Mouse (Mus musculus): ENCODE results near the gene Lbh.

Lbh gene

DNA sequence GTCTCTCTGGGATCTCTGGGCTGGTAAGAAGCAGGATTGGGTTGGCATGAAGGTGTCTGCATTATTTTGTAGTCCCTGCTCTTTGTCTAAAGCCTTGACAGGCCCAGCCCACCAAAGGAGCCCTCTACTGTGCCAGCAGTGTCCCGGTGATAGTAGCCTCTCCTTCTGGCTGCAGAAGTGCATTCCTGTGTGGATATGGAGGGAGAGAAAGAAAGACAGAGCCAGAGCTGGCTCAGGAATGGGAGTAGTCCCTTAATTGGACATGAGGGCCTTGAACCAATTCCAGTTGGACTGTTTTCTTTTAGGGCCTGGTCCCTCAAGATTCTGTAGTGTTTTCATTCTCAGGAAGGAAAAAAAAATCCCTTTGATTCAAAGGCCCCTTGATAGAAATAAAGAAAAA is 6.4 kb upstream of the Lbh start:
- DNase-seq, result no peak

DNA sequence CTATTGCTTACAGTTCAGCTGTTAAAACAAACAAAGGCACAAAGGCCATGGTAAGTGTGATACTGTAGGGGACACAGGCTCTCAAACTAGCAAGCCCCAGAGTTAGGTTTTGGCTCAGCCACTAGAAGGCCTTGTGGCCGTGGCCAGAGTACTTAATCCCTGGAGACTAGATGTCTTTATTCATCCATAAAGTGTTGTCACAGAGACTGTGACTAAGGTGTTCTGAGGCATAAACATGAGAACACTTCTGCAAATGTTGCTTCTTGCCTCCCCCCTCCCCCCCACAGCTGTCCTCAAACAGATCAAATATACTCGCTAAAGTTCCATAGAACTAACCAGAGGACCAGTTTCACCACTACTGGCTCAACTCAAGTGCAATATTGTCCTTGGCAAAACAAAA is 4.0 kb upstream of the Lbh start:
- no peak for DNase-seq

DNA sequence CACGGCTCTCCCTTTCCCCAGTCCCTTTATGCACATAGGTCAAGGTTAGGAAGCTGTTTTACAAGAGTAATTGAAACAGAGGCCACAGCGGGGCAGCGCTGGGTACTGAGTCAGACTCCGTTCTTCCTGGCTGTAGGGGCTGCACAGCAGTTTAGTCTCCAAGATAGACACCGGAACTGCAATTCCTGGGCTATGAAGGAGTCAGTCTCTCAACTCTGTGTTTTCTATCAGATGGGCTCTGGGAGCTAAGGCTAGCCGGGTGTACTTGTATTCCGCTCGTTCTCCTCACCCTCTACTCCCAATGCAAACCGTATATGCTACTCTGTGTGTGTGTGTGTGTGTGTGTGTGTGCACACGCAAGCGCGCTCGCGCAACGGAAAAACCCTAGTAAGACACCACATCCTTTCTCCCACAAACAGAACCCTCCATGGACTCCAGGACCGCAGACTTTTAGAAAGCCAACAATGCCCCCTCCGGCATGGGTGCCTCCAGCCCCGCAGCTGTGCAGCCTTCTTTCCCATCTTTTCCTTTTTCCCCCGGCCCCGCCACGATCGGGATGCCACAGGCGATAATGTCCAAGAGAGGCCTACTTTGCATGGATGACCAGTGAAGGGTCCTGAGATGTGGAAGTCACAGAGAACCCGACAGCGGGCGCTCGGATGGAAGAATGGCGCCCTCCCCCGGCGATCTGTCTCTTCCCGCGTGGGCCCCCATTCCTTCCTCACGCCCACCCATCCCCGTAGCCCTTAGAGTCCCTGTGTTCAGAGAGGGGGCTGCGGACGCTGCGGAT is 669 bp upstream of the Lbh start:
- DNase-seq, result peak; percentile 62 to 77

GRCm38 (mm10) chr17:72918571-72919541 is 751 bp downstream of the Lbh start:
- peak; percentile 82 to 87 for DNase-seq

DNA sequence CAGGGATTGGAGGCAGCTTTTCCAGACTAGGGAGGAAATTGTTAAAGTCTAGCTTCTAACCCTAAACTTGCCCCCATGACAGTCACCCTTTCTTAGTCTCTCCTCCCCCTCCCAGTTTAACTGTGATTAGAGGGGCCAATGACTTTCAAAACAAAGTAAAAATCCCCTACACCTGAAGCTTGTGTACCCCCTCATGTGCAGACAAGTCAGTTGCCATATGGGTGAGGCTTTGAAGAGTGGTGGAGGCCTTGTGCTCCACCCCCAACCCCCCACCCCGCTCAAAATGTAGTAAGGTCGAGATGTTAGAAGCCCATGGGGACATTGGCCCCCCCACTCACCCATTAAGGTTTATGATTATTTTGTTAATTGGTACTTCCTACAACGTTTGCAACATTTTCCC is 1.5 kb downstream of the Lbh start:
- no peak for DNase-seq

- DNase-seq, result no peak
Measured at GRCm38 (mm10) chr17:72920430-72920829, 2.3 kb downstream of the Lbh start.

- DNase-seq, result no peak
Measured at GRCm38 (mm10) chr17:72920971-72921370, 2.9 kb downstream of the Lbh start.

GRCm38 (mm10) chr17:72922206-72922605 is 4.1 kb downstream of the Lbh start:
- no peak for DNase-seq

- no peak for DNase-seq
Measured at GRCm38 (mm10) chr17:72923283-72923682, 5.2 kb downstream of the Lbh start.

- no peak for DNase-seq
Measured at GRCm38 (mm10) chr17:72924295-72924694, 6.2 kb downstream of the Lbh start.

GRCm38 (mm10) chr17:72925111-72925510 is 7.0 kb downstream of the Lbh start:
- DNase-seq, result no peak

DNA sequence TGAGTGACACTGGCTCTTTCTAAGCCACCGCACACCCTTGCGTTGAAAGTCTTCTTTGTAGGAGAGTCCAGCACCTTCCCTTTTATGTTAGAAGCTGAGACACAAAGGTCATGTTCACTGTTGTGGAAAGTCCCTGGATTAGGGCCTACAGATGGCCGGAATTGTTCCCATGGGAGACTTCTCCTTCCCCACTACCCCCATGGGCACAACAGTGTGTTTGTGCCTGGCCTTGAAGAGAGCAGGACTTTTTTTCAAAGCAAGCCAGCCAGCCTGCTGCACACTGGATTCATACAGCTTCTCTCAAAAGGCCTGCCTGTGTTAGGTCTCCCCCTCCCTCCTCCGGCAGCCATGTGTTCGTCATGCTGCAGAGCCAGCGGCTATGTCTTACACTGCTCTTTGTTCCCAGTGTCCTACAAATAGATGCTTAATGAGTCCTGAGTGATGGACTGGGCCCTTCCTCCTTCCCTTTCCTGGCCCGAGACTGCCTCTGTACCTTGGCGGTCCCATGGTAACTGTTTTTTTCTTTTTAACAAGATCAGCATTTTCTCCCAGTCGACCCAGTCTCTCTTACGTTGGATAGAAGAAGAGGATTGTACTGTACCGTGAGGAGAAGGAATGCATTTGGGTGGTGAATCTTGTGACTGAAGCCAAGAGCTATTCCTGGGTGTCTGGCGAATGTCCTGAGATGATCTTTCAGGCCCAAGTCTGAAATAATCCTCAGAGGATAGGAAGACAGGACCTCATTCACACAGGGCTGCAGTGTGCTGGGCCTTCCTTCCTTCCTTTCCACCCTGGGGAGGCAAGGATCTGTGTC is 7.9 kb downstream of the Lbh start:
- no peak for DNase-seq

DNA sequence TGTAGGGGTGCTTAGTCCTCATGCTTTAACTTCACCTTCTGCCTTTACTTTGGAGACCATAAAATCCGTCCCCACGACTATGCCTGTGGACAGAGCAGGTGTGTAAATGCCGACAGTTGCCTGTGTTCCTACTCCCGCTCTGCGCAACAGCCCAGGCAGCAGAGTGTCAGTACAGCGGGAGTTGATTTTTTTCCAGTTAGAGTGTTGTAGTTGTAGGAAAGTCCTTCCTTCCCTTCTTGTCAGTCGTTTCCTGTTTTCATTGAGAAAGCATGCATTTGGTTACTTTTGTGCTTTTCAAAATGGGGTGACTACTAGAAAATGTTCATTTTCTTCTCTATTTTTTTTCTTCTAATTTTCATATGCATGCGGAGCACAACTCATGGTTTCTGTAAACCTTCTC is 8.9 kb downstream of the Lbh start:
- no peak for DNase-seq

DNA sequence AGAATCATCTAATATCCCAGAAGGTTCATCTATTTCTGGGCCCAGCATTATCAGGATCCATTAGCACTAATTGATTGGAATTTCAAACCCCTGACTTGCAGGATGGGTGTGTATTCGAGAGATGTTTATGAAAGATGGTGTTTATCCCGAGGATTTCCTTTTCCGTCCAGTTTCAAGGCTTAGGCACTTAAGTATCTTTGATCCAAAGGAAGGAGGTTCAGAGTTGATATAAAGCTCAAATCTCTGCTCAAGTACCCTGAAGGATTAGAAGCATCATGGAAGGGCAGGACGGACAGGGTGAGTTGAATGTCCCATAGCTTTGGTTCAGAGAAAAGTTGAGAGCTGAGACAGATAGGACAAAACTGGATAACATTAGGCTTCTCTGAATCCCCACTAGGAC is 15.0 kb downstream of the Lbh start:
- no peak for DNase-seq

- DNase-seq, result peak in 1 of 2 experiments; percentile 52
Measured at GRCm38 (mm10) chr17:72934146-72934545, 16.0 kb downstream of the Lbh start.

DNA sequence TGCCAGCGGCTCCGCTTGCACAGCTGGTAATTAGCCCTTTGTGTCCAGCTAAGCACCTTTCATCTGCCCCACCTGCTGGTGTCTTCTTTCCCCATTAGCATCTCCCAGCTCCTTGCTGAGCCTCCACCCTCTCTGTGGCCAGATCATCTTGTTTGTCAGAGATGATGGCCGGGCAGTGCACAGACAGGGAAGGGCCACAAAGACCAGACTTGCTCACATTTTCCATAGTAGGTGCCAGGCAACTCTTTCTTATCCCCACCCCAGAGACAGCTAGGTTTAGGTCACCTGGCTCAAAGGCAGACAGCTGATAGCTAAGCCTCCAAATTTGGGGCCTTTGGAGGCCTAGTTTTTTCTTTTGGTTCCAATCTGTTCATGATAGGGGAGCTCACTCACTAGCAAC is 16.5 kb downstream of the Lbh start:
- DNase-seq, result no peak

- no peak for DNase-seq
Measured at GRCm38 (mm10) chr17:72935921-72936320, 17.8 kb downstream of the Lbh start.

DNA sequence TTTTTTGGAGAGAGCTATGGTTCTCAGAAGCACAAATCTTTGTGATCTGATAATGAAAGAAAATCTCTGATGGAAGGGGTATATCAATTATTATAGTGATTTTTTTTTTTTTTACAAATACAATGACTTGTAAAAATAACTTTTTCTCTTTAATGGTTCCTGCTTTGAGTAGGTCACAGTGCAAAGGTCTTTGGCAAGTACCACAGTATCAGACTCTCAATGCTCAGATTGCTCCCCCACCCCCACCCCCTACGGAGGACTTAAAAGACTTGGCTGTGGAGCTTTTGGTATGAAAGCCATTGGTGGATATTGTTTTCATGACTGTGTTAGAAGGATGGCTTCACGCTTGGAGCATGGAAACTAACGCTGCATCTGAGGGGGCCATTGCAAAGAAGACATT is 18.2 kb downstream of the Lbh start:
- no peak for DNase-seq

- no peak for DNase-seq
Measured at GRCm38 (mm10) chr17:72937204-72937603, 19.1 kb downstream of the Lbh start.

GRCm38 (mm10) chr17:72938026-72938795 is 20.1 kb downstream of the Lbh start:
- DNase-seq, result no peak

GRCm38 (mm10) chr17:72938871-72939568 is 20.9 kb downstream of the Lbh start:
- DNase-seq, result peak in 1 of 2 experiments; percentile 62

DNA sequence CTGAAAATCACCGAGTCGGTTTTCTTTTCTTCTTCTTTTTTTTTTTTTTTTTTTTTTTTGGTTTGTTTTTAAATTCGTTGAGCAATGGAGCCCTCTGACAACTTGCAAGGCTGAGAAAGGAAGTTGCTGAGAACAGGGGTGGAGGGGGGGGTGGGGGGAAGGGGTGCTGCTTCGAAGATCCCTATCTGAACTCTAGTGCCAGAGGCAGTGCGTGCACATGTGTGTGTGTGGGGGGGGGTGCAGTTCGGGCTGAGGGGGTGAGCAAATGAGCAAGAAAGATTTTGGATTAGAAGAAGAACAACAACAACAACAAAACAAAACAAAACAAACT is 21.4 kb downstream of the Lbh start:
- peak in 1 of 2 experiments; percentile 62 for DNase-seq
